Mouse (Mus musculus) midbrain, embryonic 11.5 days (tissue): ENCODE measurements around the gene Gas6. TPM values are rescaled to one million over a fixed set of nuclear protein-coding genes. Genes with fewer than 3 reads are reported as not detected.

Source experiments
- ATAC-seq: fragments of 200-750 bp; cut with Nextera tagmentation; 2 replicates; pipeline ENCODE4 v1.8.0; 2017; ENCODE audit warnings: moderate TSS enrichment, moderate library complexity; ENCODE audit not compliant: low FRiP score
- DNase-seq: peaks from one replicate; pipeline ENCODE4 v3.0.0; 2015; ENCODE audit warnings: low spot score; ENCODE audit errors: missing footprints
- H3K27ac ChIP-seq: fragments of 300-500 bp; sonication (generic); 2 replicates; pipeline ENCODE4 v1.5.1; 2014; ENCODE audit warnings: low read depth, low read length
- H3K27me3 ChIP-seq: fragments of 300-500 bp; sonication (generic); 2 replicates; pipeline ENCODE4 v1.6.1; 2014; ENCODE audit warnings: mild to moderate bottlenecking, low read length, moderate library complexity, mixed read lengths; ENCODE audit not compliant: control insufficient read depth, insufficient read depth
- H3K36me3 ChIP-seq: fragments of 300-500 bp; sonication (generic); 2 replicates; pipeline ENCODE4 v1.6.1; 2014; ENCODE audit warnings: mild to moderate bottlenecking, low read length, moderate library complexity, mixed read lengths; ENCODE audit not compliant: control insufficient read depth, insufficient read depth
- H3K4me1 ChIP-seq: fragments of 300-500 bp; sonication (generic); 2 replicates; pipeline ENCODE4 v1.6.1; 2014; ENCODE audit warnings: low read length; ENCODE audit not compliant: control insufficient read depth, insufficient read depth
- H3K4me2 ChIP-seq: fragments of 300-500 bp; sonication (generic); 2 replicates; pipeline ENCODE4 v1.6.1; 2014; ENCODE audit warnings: mild to moderate bottlenecking, moderate library complexity
- H3K4me3 ChIP-seq: fragments of 300-500 bp; sonication (generic); 2 replicates; pipeline ENCODE4 v1.5.1; 2014; ENCODE audit warnings: low read depth, low read length
- H3K9ac ChIP-seq: fragments of 300-500 bp; sonication (generic); 2 replicates; pipeline ENCODE4 v1.6.1; 2014; ENCODE audit warnings: low read length
- H3K9me3 ChIP-seq: fragments of 300-500 bp; sonication (generic); 2 replicates; pipeline ENCODE4 v1.6.1; 2016; ENCODE audit warnings: low read length; ENCODE audit not compliant: control insufficient read depth
- WGBS: fragments of 180-500 bp; shearing (Covaris S2); extraction: QIAGEN DNeasy Blood & Tissue Kit; methylation state at CpG from one replicate; pipeline ENCODE4 v1.1.7; 2014; 5-methylcytosine and 5-hydroxymethylcytosine counted together
- polyA plus RNA-seq: library from polyadenylated mRNA; unstranded; fragments of >200 nt; fragmentation: Nextera tagmentation; extraction: Ambion mirVana; gene quantifications from 2 replicates; pipeline ENCODE4 v1.2.1, GENCODE M21; 2014

Gas6 gene
- polyA plus RNA-seq, 1 experiment from 2014 or later, result 8.8 TPM

GRCm38 (mm10) chr8:13529891-13530316 is 35.6 kb upstream of the Gas6 start:
- H3K9me3 ChIP-seq, result no peaks in the 10 kb centered on the region; the same call in 1 of the 2 replicates
- no peak overlapping the region for H3K27ac ChIP-seq
- 79% methylated on average over 7 of the region's 7 CpGs for WGBS
- H3K27me3 ChIP-seq, result no peaks in the 10 kb centered on the region
- no peak overlapping the region for H3K4me2 ChIP-seq
- no peak overlapping the region for H3K4me3 ChIP-seq
- ATAC-seq (no peak), DNase-seq (no peak)
- H3K36me3 ChIP-seq, result no peaks in the 10 kb centered on the region
- no peak overlapping the region for H3K9ac ChIP-seq
- no peaks in the 10 kb centered on the region for H3K4me1 ChIP-seq

GRCm38 (mm10) chr8:13529011-13529840 is 34.9 kb upstream of the Gas6 start:
- Histone ChIP-seq H3K9me3 (no peaks in the 10 kb centered on the region; the same call in 1 of the 2 replicates), H3K4me1 (no peaks in the 10 kb centered on the region), H3K27me3 (no peaks in the 10 kb centered on the region), H3K27ac (no peak overlapping the region), H3K4me3 (no peak overlapping the region), H3K4me2 (no peak overlapping the region), H3K9ac (no peak overlapping the region), H3K36me3 (no peaks in the 10 kb centered on the region)
- no peak for DNase-seq
- no peak for ATAC-seq
- 68% methylated on average over 15 of the region's 15 CpGs for WGBS

- Histone ChIP-seq H3K4me1 (no peaks in the 10 kb centered on the region), H3K36me3 (no peaks in the 10 kb centered on the region), H3K9me3 (no peaks in the 10 kb centered on the region), H3K9ac (no peak overlapping the region), H3K4me3 (no peak overlapping the region), H3K27ac (no peak overlapping the region), H3K4me2 (no peak overlapping the region), H3K27me3 (no peaks in the 10 kb centered on the region)
- ATAC-seq (no peak), DNase-seq (no peak)
- 83% methylated on average over 7 of the region's 7 CpGs for WGBS
Observed at GRCm38 (mm10) chr8:13521392-13521791, 27.1 kb upstream of the Gas6 start.

GRCm38 (mm10) chr8:13520349-13520748 is 26.1 kb upstream of the Gas6 start:
- Histone ChIP-seq H3K4me3 (no peak overlapping the region), H3K36me3 (no peaks in the 10 kb centered on the region), H3K4me2 (no peak overlapping the region), H3K27me3 (no peaks in the 10 kb centered on the region), H3K9ac (no peak overlapping the region), H3K9me3 (no peaks in the 10 kb centered on the region), H3K27ac (no peak overlapping the region), H3K4me1 (no peaks in the 10 kb centered on the region)
- ATAC-seq (no peak), DNase-seq (no peak)
- WGBS, result 65% methylated on average over 6 of the region's 6 CpGs

GRCm38 (mm10) chr8:13519503-13519902 is 25.2 kb upstream of the Gas6 start:
- Histone ChIP-seq H3K4me2 (no peak overlapping the region), H3K9ac (no peak overlapping the region), H3K9me3 (no peaks in the 10 kb centered on the region), H3K36me3 (no peaks in the 10 kb centered on the region), H3K27ac (no peak overlapping the region), H3K4me1 (no peaks in the 10 kb centered on the region), H3K4me3 (no peak overlapping the region), H3K27me3 (no peaks in the 10 kb centered on the region)
- 93% methylated on average over 9 of the region's 9 CpGs for WGBS
- DNase-seq, result no peak
- ATAC-seq, result no peak

GRCm38 (mm10) chr8:13517284-13517781 is 23.0 kb upstream of the Gas6 start:
- Histone ChIP-seq H3K4me3 (no peak overlapping the region), H3K4me2 (no peak overlapping the region), H3K36me3 (no peaks in the 10 kb centered on the region), H3K27ac (no peak overlapping the region), H3K27me3 (no peaks in the 10 kb centered on the region), H3K9ac (no peak overlapping the region), H3K4me1 (no peaks in the 10 kb centered on the region), H3K9me3 (no peaks in the 10 kb centered on the region)
- ATAC-seq (no peak), DNase-seq (no peak)
- WGBS, result 89% methylated on average over 6 of the region's 6 CpGs

- H3K9ac ChIP-seq, result no peak overlapping the region
- no peaks in the 10 kb centered on the region for H3K27me3 ChIP-seq
- H3K4me3 ChIP-seq, result no peak overlapping the region
- H3K4me1 ChIP-seq, result no peaks in the 10 kb centered on the region
- DNase-seq (no peak), ATAC-seq (no peak)
- no peak overlapping the region for H3K27ac ChIP-seq
- no peaks in the 10 kb centered on the region for H3K36me3 ChIP-seq
- H3K9me3 ChIP-seq, result no peaks in the 10 kb centered on the region
- 83% methylated on average over 5 of the region's 5 CpGs for WGBS
- no peak overlapping the region for H3K4me2 ChIP-seq
Observed at GRCm38 (mm10) chr8:13516728-13517127, 22.4 kb upstream of the Gas6 start.

GRCm38 (mm10) chr8:13516011-13516442 is 21.7 kb upstream of the Gas6 start:
- no peak overlapping the region for H3K4me2 ChIP-seq
- H3K9me3 ChIP-seq, result no peaks in the 10 kb centered on the region
- H3K4me3 ChIP-seq, result no peak overlapping the region
- no peak overlapping the region for H3K27ac ChIP-seq
- DNase-seq (no peak), ATAC-seq (no peak)
- no peaks in the 10 kb centered on the region for H3K36me3 ChIP-seq
- H3K27me3 ChIP-seq, result no peaks in the 10 kb centered on the region
- WGBS, result 85% methylated on average over 7 of the region's 7 CpGs
- H3K4me1 ChIP-seq, result no peaks in the 10 kb centered on the region
- H3K9ac ChIP-seq, result no peak overlapping the region

GRCm38 (mm10) chr8:13513556-13514370 is 19.5 kb upstream of the Gas6 start:
- WGBS, result 85% methylated on average over 5 of the region's 5 CpGs
- DNase-seq, result no peak
- no peak overlapping the region for H3K9ac ChIP-seq
- no peaks in the 10 kb centered on the region for H3K9me3 ChIP-seq
- ATAC-seq, result no peak
- no peak overlapping the region for H3K4me3 ChIP-seq
- no peak overlapping the region for H3K4me2 ChIP-seq
- H3K27me3 ChIP-seq, result no peaks in the 10 kb centered on the region
- no peaks in the 10 kb centered on the region for H3K4me1 ChIP-seq
- no peak overlapping the region for H3K27ac ChIP-seq
- no peaks in the 10 kb centered on the region for H3K36me3 ChIP-seq
